Mouse (Mus musculus) thymus, postnatal 10 days (tissue): ENCODE data around the gene Plppr1.

Experiments
- DNase-seq, 2 experiments: peaks; one replicate each; pipeline ENCODE4 v3.0.0; 2021; ENCODE audit warnings: low spot score in 2 of 2

The Plppr1 gene

GRCm38 (mm10) chr4:49109989-49110388 is 50.9 kb downstream of the Plppr1 start:
- DNase-seq: no peak

- no peak for DNase-seq
Measured at GRCm38 (mm10) chr4:49118842-49119241, 59.8 kb downstream of the Plppr1 start.

DNA sequence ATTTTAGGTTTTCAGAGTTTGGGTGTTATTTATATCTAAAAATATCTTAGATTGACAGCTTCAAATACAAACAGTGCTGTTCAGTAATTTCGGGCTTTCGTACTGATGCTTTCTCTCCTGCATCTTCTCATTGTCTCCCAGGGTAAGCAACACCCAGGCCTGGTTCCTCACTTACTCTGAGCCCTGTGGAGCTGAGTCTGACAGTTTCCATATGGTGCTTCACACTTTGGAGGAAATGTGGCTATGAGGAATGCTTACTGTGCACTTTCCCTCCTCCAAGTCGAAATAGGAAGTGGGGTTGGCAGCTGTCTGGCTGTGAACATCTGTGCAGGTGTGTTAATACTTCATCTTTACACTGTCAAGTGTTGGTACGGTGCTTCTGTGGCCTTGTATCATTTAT is 85.7 kb downstream of the Plppr1 start:
- no peak for DNase-seq

DNA sequence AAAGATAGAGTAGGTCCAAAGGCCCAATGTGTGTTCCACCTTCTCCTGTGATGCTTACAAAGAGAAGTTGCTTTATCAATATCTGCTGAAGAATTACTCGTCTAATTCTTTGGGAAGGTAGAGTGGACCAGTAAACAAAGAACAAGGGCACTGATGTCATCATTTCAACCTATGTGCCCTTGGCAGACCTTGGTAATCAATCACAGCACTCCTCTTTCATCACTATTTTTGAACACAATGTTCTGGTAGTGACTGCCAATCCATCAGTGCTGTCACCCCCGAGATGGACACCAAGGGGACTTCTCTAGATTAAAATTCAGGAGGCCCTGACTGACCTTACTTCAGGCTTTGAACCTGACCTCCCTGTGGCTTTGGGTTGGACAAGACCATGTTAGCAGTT is 89.7 kb downstream of the Plppr1 start:
- DNase-seq: no peak

- no peak for DNase-seq
Measured at GRCm38 (mm10) chr4:49149251-49149650, 90.2 kb downstream of the Plppr1 start.

- DNase-seq: peak in 1 of 2 experiments; percentile 12
Measured at GRCm38 (mm10) chr4:49153849-49154248, 94.8 kb downstream of the Plppr1 start.

DNA sequence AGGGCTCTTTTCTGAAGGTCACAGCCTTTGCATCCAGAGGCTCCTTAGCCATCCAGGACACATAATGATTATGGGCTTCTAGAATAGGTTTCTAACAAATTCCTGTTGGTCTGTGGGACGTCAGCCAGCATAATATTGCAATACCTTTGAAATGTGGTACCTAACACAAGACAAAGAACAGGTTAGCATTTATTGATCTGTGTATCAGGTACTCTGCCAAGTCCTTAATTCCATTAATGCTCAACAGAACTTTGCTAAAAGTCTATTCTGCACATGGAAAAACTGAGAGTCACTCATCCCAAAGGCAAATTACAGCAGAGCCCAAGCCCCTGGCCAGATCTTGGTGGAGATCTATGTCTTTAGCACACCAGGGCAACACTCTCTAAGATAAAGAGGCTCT is 97.7 kb downstream of the Plppr1 start:
- no peak for DNase-seq

DNA sequence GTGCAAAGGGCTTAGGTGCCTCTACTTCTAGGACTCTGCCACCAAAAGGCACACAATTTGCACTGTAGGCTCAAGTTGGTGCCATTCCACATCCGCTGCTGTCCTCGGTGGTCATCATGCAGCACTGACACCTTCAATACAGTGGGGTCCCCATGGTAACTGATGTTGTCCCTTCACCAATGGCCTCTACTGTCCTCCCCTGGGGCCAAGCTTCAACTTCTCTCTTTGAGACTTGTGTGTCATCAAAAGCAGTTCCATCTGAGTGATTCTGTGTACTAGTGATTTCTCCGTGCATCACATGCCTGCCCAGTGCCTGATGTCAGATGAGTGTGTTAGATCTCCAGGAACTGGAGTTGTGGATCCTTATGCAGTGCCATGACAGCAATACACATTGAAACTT is 104.2 kb downstream of the Plppr1 start:
- DNase-seq: no peak

- DNase-seq: no peak
Measured at GRCm38 (mm10) chr4:49166391-49166790, 107.3 kb downstream of the Plppr1 start.

DNA sequence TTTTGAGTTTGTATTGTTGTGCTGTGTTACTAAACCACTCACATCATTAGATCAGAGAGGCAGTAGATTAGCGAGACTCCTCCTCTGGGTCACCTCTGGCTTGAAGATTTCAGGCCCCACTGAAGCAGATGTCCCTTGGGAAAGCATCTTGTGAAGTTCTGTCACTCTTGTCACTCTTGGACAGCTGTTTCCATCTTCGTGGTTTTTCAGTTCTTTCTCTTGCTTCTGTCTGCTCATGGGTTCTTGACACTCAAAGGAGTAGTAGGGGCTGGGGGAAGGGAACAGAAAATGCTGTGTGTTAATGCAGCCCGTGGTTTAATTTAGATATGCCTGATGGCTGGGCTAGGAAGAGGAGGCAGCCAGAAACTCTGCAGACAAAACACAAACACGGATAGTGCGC is 108.0 kb downstream of the Plppr1 start:
- no peak for DNase-seq

DNA sequence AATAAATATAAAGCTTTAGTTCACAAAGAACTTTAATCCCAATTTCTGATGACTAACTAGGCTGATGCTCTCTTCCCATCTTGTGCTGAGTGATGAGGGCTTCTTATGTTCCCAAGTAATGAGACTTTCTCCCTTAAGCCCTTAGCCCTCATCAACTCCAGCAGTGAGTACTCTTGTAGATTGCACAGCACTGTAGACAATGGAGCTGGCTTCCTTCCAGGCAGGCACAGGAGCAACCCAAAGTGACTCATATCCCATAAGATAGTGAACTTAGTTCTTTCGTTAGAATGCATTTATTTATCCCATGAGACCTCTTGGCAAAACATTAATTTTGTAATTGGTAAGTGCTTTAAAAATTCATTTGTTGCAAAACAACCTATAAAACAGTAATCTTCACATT is 110.4 kb downstream of the Plppr1 start:
- DNase-seq: no peak

GRCm38 (mm10) chr4:49178101-49178500 is 119.0 kb downstream of the Plppr1 start:
- no peak for DNase-seq

- no peak for DNase-seq
Measured at GRCm38 (mm10) chr4:49178891-49179290, 119.8 kb downstream of the Plppr1 start.

- no peak for DNase-seq
Measured at GRCm38 (mm10) chr4:49179471-49180181, 120.6 kb downstream of the Plppr1 start.

- DNase-seq: no peak
Measured at GRCm38 (mm10) chr4:49189991-49190526, 131.0 kb downstream of the Plppr1 start.

DNA sequence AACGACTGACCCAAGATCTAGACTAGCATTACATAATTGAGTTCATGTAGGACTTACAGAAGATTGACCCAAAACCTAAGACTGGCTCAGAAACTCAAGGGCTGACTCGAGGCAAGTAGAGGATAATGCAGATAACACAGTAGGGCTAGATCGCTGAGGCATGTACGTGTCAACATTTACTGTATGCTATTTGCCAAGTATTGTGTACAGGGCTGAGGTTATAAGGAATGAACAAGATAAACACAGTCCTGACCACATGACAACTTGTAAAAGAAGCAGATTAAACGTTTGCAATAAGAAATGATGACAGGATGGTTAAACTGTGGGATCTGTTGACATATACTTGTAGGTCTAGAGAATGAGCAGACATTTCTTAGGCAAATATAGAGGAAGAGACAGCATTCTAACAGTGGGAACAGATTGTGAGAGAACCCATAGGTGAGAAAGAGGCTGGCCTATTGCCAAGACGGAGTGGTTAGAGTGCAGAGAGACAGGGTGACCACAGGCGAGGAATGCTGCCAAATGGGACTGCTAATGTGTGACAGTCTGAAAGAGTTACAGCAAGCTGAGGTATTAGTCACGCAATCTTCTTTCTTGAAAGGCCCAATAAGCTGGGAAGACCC is 138.2 kb downstream of the Plppr1 start:
- no peak for DNase-seq

- DNase-seq: no peak
Measured at GRCm38 (mm10) chr4:49210457-49210856, 151.4 kb downstream of the Plppr1 start.

GRCm38 (mm10) chr4:49211582-49211981 is 152.5 kb downstream of the Plppr1 start:
- DNase-seq: no peak

GRCm38 (mm10) chr4:49212616-49213544 is 153.8 kb downstream of the Plppr1 start:
- DNase-seq: no peak

DNA sequence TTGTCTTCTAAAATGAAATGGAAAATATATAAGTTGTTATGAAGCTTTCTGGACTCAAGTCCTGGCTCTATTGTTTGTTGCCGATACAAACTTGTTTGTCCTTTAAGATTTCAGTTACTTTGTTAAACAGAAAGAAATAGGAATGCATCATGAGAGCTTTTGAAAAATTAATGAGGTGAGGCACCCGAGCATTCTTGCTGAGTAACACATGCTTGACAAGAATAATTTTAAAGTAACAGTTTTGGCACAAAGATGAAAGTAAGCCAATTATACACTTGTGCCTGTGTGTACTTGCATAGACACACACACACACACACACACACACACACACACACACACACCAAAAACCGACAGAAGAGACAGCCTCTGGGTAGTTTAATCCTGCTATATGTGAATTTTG is 155.3 kb downstream of the Plppr1 start:
- no peak for DNase-seq

GRCm38 (mm10) chr4:49223501-49223900 is 164.4 kb downstream of the Plppr1 start:
- DNase-seq: no peak

DNA sequence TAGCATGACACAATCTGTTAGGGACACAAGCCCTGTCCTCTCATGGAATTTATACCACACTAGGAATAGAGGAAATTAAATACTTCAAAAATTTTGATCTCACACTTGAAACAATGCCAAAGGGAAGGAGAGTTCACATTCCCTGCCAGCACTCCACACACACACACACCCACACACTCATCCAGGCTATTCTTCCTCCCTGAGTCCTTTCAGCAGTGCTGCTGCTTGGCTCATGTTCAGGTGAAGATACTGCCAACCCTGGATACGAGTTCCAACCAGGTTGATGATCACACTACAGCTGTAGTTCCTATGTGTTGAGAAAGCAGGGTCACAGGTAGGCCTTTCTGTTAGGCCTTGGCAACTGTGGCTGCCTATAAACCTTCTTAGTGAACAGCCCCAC is 165.9 kb downstream of the Plppr1 start:
- DNase-seq: no peak
